Mouse (Mus musculus): ENCODE data around the gene Gm10719.
"Not testable (repeated sequence)": the region's sequence is repeated elsewhere in the genome, so short reads cannot be mapped to it uniquely, and the experiment has no call there.

DNA sequence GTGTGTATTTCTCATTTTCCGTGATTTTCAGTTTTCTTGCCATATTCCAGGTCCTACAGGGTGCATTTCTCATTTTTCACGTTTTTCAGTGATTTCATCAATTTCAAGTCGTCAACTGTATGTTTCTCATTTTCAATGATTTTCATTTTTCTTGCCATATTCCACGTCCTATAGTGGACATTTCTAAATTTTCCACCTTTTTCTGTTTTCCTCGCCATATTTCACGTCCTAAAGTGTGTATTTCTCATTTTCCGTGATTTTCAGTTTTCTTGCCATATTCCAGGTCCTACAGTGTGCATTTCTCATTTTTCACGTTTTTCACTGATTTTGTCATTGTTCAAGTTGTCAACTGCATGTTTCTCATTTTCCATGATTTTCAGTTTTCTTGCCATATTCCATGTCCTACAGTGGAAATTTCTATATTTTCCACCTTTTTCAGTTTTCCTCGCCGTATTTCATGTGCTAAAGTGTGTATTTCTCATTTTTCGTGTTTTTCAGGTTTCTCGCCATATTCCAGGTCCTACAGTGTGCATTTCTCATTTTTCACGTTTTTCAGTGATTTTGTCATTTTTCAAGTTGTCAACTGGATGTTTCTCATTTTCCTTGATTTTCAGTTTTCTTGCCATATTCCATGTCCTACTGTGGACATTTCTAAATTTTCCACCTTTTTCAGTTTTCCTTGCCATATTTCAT lies 5.3 kb downstream of the Gm10719 start:
- not testable (repeated sequence) for TF ChIP-seq CTCF (IDR thresholded peaks at IDR 0.05; ENCODE audit: extremely low read depth, insufficient read depth, insufficient read length, insufficient replicate concordance); POLR2A (IDR thresholded peaks at IDR 0.05; ENCODE audit: low read depth, low read length)
